Mouse (Mus musculus): Measurements from ENCODE around the gene Tagln.
A peak's percentile ranks its signal among the peaks of the same experiment; 100 is the strongest.

Gene Tagln

GRCm38 (mm10) chr9:45907078-45907428 lies 28.8 kb downstream of the Tagln start:
- DNase-seq (ENCODE audit: low read depth, low spot score): no peak

GRCm38 (mm10) chr9:45906355-45907077 lies 29.3 kb downstream of the Tagln start, which contains the start of the genes Pcsk7 and Rnf214:
Gene Pcsk7, plus strand, starts transcription at chr9:45906497.
Gene Rnf214, minus strand, starts transcription at chr9:45906911.
- DNase-seq (ENCODE audit: low read depth, low spot score): peak; percentile 81

- peak; percentile 34 for DNase-seq (ENCODE audit: low read depth, low spot score)
These were observed 30.0 kb downstream of the Tagln start for GRCm38 (mm10) chr9:45905811-45906237.

GRCm38 (mm10) chr9:45905196-45905595 lies 30.7 kb downstream of the Tagln start:
- DNase-seq (ENCODE audit: low read depth, low spot score): no peak

GRCm38 (mm10) chr9:45893681-45894080 lies 42.2 kb downstream of the Tagln start:
- DNase-seq (ENCODE audit: low read depth, low spot score): no peak

Data from forelimb bud, embryonic 11.5 days (tissue).